Mouse (Mus musculus) left cerebral cortex, postnatal 36 days (tissue): ENCODE measurements around the gene Fgf18. TPM values are rescaled to one million over a fixed set of nuclear protein-coding genes. Genes with fewer than 3 reads are reported as not detected.

Experiments
- DNase-seq, 2 experiments: peaks; one replicate each; pipeline ENCODE4 v3.0.0; 2021 to 2022; ENCODE audit warnings: low spot score in 2 of 2, mixed read lengths in 1 of 2
- intact Hi-C: fragments of 180-260 bp; cut with DNase I; formaldehyde crosslinking; loops from one replicate; pipeline ENCODE4 v1.15.1; 2025
- total RNA-seq, 2 experiments: library from RNA; stranded (reverse); gene quantifications; 2 replicates each; pipeline ENCODE4 v1.2.3; 2021

The Fgf18 gene
- total RNA-seq, 2 experiments from 2014 or later = 2.9 to 3.7 TPM

- DNase-seq = no peak
- intact Hi-C loops = no loop called here
These were observed 14.4 kb downstream of the Fgf18 start for GRCm38 (mm10) chr11:33132619-33133338.

- no peak for DNase-seq
- intact Hi-C loops = no loop called here
These were observed 20.1 kb downstream of the Fgf18 start for GRCm38 (mm10) chr11:33127058-33127457.

GRCm38 (mm10) chr11:33122575-33123268 lies 24.5 kb downstream of the Fgf18 start:
- intact Hi-C loops = no loop called here
- DNase-seq = no peak

GRCm38 (mm10) chr11:33119556-33119955 lies 27.6 kb downstream of the Fgf18 start:
- DNase-seq = no peak
- intact Hi-C loops = no loop called here

GRCm38 (mm10) chr11:33119116-33119515 lies 28.1 kb downstream of the Fgf18 start:
- no peak for DNase-seq
- intact Hi-C loops = no loop called here

GRCm38 (mm10) chr11:33118480-33118879 lies 28.7 kb downstream of the Fgf18 start:
- DNase-seq = no peak
- intact Hi-C loops = no loop called here

- DNase-seq = no peak
- intact Hi-C loops = no loop called here
These were observed 31.4 kb downstream of the Fgf18 start for GRCm38 (mm10) chr11:33115796-33116195.

GRCm38 (mm10) chr11:33112407-33112806 lies 34.8 kb downstream of the Fgf18 start:
- intact Hi-C loops = no loop called here
- no peak for DNase-seq

- intact Hi-C loops = no loop called here
- no peak for DNase-seq
These were observed 37.1 kb downstream of the Fgf18 start for GRCm38 (mm10) chr11:33110111-33110510.

GRCm38 (mm10) chr11:33107540-33107939 lies 39.7 kb downstream of the Fgf18 start:
- intact Hi-C loops = no loop called here
- DNase-seq = no peak

GRCm38 (mm10) chr11:33104911-33105316 lies 42.3 kb downstream of the Fgf18 start:
- intact Hi-C loops = no loop called here

GRCm38 (mm10) chr11:33103291-33103943 lies 43.8 kb downstream of the Fgf18 start:
- intact Hi-C loops = no loop called here
- DNase-seq = no peak

More at GRCm38 (mm10) chr11:33104911-33105316, 42.3 kb downstream of the Fgf18 start:
- no peak for DNase-seq

- DNase-seq = no peak
- intact Hi-C loops = no loop called here
These were observed 47.1 kb downstream of the Fgf18 start for GRCm38 (mm10) chr11:33100027-33100507.

GRCm38 (mm10) chr11:33099425-33099824 lies 47.8 kb downstream of the Fgf18 start:
- no peak for DNase-seq
- intact Hi-C loops = no loop called here

GRCm38 (mm10) chr11:33098446-33098845 lies 48.8 kb downstream of the Fgf18 start:
- no peak for DNase-seq
- intact Hi-C loops = no loop called here

- intact Hi-C loops = no loop called here
- DNase-seq = no peak
These were observed 49.3 kb downstream of the Fgf18 start for GRCm38 (mm10) chr11:33097855-33098254.

- intact Hi-C loops = no loop called here
- no peak for DNase-seq
These were observed 57.3 kb downstream of the Fgf18 start for GRCm38 (mm10) chr11:33089856-33090255.

GRCm38 (mm10) chr11:33088181-33088580 lies 59.0 kb downstream of the Fgf18 start:
- no peak for DNase-seq
- intact Hi-C loops = no loop called here

GRCm38 (mm10) chr11:33086046-33086445 lies 61.2 kb downstream of the Fgf18 start:
- intact Hi-C loops = no loop called here
- DNase-seq = no peak

- intact Hi-C loops = no loop called here
- peak in 1 of 2 experiments; percentile 23 for DNase-seq
These were observed 61.7 kb downstream of the Fgf18 start for GRCm38 (mm10) chr11:33085514-33085913.

GRCm38 (mm10) chr11:33085054-33085453 lies 62.1 kb downstream of the Fgf18 start:
- DNase-seq = no peak
- intact Hi-C loops = no loop called here
